Mouse (Mus musculus) liver, adult 10 weeks (tissue): ENCODE data around the gene Mtch2. TPM values are rescaled to one million over a fixed set of nuclear protein-coding genes. Genes with fewer than 3 reads are reported as not detected.

Experiments used
- polyA plus RNA-seq: library from polyadenylated mRNA; stranded (reverse); fragments of 350-450 nt; fragmentation: Illumina TruSeq; extraction: RNeasy Lipid Tissue Mini Kit (QIAGEN cat#74804); gene quantifications from one replicate; pipeline ENCODE4 v1.2.3, GENCODE M21; 2014; ENCODE audit warnings: low read depth, low replicate concordance

Mtch2 gene
- 537 TPM for polyA plus RNA-seq

GRCm38 (mm10) chr2:90846955-90847680, at the start of gene Mtch2:
TSS of gene Mtch2 (plus strand) at chr2:90847155.

DNA sequence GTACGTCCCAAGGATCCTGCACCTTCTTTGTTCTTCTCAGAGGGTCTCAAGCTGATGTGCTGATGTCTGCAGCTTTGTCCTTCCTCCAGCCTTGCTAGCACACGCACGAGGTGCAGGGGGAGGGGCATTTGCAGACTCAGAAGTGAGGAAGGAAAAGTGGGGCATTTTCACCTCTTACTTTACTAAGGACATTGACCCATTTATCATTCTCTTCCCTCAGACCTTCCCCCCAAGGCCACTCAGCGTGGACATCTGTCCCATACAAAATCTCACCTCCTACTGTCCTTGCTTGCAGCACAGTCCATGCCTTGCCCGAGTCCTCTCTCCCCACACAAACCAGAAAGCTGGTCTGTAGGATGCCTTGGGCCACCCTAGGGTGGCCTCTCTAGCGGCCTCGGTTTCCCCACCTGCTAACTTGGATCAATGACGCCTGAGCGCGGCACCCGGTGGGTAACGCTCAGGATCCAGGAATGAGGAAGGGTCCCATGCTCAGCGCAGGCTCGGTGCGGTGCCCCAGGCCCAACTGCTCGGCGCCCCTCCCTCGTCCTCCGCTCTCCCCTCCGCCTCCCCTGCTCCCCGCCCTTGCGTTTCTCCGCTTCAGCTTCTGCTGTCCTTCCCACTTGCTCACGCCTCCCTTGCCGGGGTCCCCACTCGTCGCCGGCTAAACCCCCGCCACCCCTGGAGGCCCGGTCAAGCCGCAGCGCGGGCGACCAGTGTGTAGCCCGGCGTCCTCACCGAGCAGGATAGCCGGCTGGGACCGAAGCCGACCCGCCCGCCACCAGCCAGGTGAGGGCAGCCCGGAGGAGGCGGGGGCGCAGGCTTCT, 38.5 kb downstream of the Mtch2 start, which contains the start of gene C1qtnf4:
C1qtnf4 (plus strand) TSS at position 643 of the 824 bp plus-strand sequence.

GRCm38 (mm10) chr2:90904076-90904855, 57.3 kb downstream of the Mtch2 start, which contains the start of the genes Kbtbd4 and Ndufs3:
TSS of gene Kbtbd4 (plus strand) at chr2:90904740.
TSS of gene Ndufs3 (minus strand) at chr2:90904827.

Other genes starting within 250 kb of the Mtch2 start
- 7.4 TPM for gene Nup160, start 169.9 kb upstream of the Mtch2 start, polyA plus RNA-seq
- gene Fnbp4, start 101.8 kb upstream of the Mtch2 start, polyA plus RNA-seq = 36.5 TPM
- gene Agbl2, start 64.4 kb upstream of the Mtch2 start, polyA plus RNA-seq = 0.26 TPM
- gene C1qtnf4, start 38.7 kb downstream of the Mtch2 start, polyA plus RNA-seq = not detected
- gene Kbtbd4, start 57.6 kb downstream of the Mtch2 start, polyA plus RNA-seq = 7.8 TPM
- gene Ndufs3, start 57.7 kb downstream of the Mtch2 start, polyA plus RNA-seq = 208 TPM
- 53.5 TPM for gene Celf1, start 93.2 kb downstream of the Mtch2 start, polyA plus RNA-seq
- gene Rapsn, start 188.5 kb downstream of the Mtch2 start, polyA plus RNA-seq = not detected
- 103 TPM for gene Psmc3, start 206.9 kb downstream of the Mtch2 start, polyA plus RNA-seq
- gene Slc39a13, start 223.3 kb downstream of the Mtch2 start, polyA plus RNA-seq = 2.2 TPM
- gene Spi1, start 235.2 kb downstream of the Mtch2 start, polyA plus RNA-seq = 3.3 TPM